Mouse (Mus musculus): Measurements from ENCODE around the gene Siah3. TPM values are rescaled to one million over a fixed set of nuclear protein-coding genes. Genes with fewer than 3 reads are reported as not detected.

Siah3 gene
- polyA plus RNA-seq, 1 experiment from 2014 or later: 1.2 TPM

GRCm38 (mm10) chr14:75512946-75513345, 57.2 kb downstream of the Siah3 start:
- H3K4me3 ChIP-seq: no peak overlapping the region
- no peak overlapping the region for H3K27ac ChIP-seq
- WGBS: 64% methylated on average over 3 of the region's 3 CpGs
- H3K36me3 ChIP-seq: no peaks in the 10 kb centered on the region
- DNase-seq (ENCODE audit: low spot score): no peak
- peaks cover 35% of the 10 kb centered on the region for H3K4me1 ChIP-seq (replicated peaks)
- peaks cover 8% of the 10 kb centered on the region; the same call in 1 of the 2 replicates for H3K27me3 ChIP-seq (ENCODE audit: insufficient read depth, poor library complexity, severe bottlenecking)
- no peaks in the 10 kb centered on the region for H3K9me3 ChIP-seq

DNA sequence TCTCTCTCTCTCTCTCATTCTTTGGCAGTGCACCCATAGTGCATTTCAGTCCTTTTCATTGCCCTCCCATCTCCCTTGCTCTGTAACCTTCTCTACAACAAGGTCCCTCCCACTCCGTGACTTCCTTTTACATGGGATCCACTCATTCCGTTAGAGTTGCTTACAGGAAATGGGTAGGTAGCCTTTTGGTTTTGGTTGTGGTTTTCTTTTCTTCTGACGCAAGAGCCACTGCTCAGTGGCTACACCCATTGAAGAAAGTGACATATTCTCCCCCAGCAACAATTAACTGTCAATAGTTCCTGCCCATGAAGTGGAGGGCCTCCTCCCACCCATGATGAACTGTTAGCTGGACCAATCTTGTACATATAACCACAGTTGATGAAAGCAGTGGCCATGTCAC, 60.4 kb downstream of the Siah3 start:
- H3K4me3 ChIP-seq: no peak overlapping the region
- no peak overlapping the region; the same call in 1 of the 2 replicates for H3K27ac ChIP-seq
- no peaks in the 10 kb centered on the region for H3K36me3 ChIP-seq
- 0 out of 2 replicates have a peak, but pooled peaks cover 2% of the 10 kb centered on the region for H3K27me3 ChIP-seq (ENCODE audit: insufficient read depth, poor library complexity, severe bottlenecking)
- 86% methylated on average over 3 of the region's 3 CpGs for WGBS
- H3K4me1 ChIP-seq (replicated peaks): peaks cover 28% of the 10 kb centered on the region
- H3K9me3 ChIP-seq: no peaks in the 10 kb centered on the region
- no peak for DNase-seq (ENCODE audit: low spot score)

DNA sequence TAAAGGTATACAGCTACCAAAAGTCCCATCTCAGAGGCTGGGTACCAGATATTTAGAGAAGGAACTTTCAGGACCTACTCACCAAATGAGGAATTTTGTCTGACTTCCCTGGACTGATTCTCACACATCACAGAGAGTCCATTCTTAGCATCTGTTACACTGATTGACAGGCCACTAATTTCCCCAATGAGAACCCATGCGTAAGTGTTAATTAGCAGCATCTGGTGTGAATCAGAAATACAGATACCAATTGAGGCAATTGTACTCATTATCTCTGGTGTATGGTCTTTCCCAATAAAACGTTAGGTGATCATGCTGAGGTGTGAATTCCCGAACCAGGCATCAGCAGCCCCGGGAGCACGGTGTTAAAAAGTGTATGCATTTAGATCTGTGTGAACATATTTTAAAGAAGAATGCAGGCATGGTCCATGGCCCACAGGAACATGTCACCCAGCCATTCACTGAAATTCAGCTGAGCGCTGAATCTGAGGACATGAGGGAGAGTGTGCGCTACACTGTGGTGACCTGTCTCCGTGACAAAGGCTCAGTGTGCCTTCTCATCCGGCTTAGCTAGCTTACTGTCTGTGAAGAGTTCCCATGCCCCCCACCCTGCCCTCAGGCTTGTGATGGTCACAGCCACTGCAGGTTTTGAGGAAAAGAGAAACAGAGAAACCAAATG, 61.3 kb downstream of the Siah3 start:
- Histone ChIP-seq H3K4me3 (no peak overlapping the region), H3K36me3 (no peaks in the 10 kb centered on the region), H3K27ac (peak overlapping the region; percentile 42; the same call in 1 of the 2 replicates), H3K27me3 (ENCODE audit: insufficient read depth, poor library complexity, severe bottlenecking) (0 out of 2 replicates have a peak, but pooled peaks cover 2% of the 10 kb centered on the region), H3K9me3 (no peaks in the 10 kb centered on the region), H3K4me1 (replicated peaks) (peaks cover 28% of the 10 kb centered on the region)
- WGBS: 61% methylated on average over 9 of the region's 9 CpGs
- no peak for DNase-seq (ENCODE audit: low spot score)

- Histone ChIP-seq H3K9me3 (no peaks in the 10 kb centered on the region), H3K4me3 (no peak overlapping the region), H3K27me3 (ENCODE audit: insufficient read depth, poor library complexity, severe bottlenecking) (0 out of 2 replicates have a peak, but pooled peaks cover 2% of the 10 kb centered on the region), H3K27ac (no peak overlapping the region), H3K36me3 (no peaks in the 10 kb centered on the region), H3K4me1 (replicated peaks) (peaks cover 22% of the 10 kb centered on the region)
- WGBS: 88% methylated on average over 15 of the region's 15 CpGs
- DNase-seq (ENCODE audit: low spot score): no peak
Measured at GRCm38 (mm10) chr14:75518196-75518887, 62.6 kb downstream of the Siah3 start.

DNA sequence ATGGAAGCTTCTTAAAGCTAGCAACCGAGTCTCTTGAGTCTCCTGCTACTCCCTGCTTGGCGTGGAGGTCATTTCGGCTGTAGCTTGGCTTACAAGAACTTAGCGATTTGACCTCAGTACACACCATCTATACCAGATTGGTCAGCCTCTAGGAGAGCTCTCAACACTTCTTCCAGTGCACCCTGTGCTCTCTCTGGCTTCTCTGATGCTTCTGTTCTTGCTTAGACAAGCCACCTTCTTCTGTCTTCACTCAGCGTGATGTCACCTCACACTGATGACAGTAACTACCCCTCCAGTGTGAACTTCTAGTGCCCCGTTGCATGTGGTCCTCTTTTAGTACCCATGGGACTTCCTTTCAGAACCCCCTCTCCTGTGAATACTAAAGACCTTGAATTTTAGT, 63.1 kb downstream of the Siah3 start:
- Histone ChIP-seq H3K27me3 (ENCODE audit: insufficient read depth, poor library complexity, severe bottlenecking) (no peaks in the 10 kb centered on the region), H3K4me3 (no peak overlapping the region), H3K36me3 (no peaks in the 10 kb centered on the region), H3K27ac (no peak overlapping the region), H3K4me1 (replicated peaks) (peaks cover 22% of the 10 kb centered on the region), H3K9me3 (no peaks in the 10 kb centered on the region)
- no peak for DNase-seq (ENCODE audit: low spot score)
- 90% methylated on average over 6 of the region's 6 CpGs for WGBS

GRCm38 (mm10) chr14:75519668-75520067, 63.9 kb downstream of the Siah3 start:
- DNase-seq (ENCODE audit: low spot score): no peak
- H3K4me3 ChIP-seq: no peak overlapping the region
- H3K36me3 ChIP-seq: no peaks in the 10 kb centered on the region
- no peak overlapping the region for H3K27ac ChIP-seq
- no peaks in the 10 kb centered on the region for H3K27me3 ChIP-seq (ENCODE audit: insufficient read depth, poor library complexity, severe bottlenecking)
- H3K4me1 ChIP-seq (replicated peaks): peaks cover 22% of the 10 kb centered on the region
- WGBS: 91% methylated on average over 8 of the region's 8 CpGs
- H3K9me3 ChIP-seq: no peaks in the 10 kb centered on the region

DNA sequence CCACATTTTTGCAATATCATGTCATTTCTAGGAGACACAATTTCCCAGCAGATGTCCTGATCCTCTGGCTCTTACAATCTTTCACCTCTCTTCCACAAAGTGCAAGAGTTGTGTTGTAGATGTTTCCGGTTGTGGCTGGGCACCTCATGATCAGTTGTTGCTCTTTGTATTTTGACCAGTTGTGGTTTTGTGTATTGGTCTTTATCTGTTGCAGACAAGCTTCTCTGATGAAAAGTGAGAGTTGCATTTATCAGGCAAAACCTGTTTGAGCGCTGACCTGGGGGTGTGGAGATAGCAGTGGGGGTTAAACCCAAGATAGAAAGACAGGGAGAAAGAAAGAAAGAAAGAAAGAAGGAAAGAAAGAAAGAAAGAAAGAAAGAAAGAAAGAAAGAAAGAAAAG, 68.9 kb downstream of the Siah3 start:
- H3K36me3 ChIP-seq: no peaks in the 10 kb centered on the region
- H3K4me1 ChIP-seq (replicated peaks): peaks cover 7% of the 10 kb centered on the region; the same call in 1 of the 2 replicates
- WGBS: 94% methylated on average over 2 of the region's 2 CpGs
- no peak overlapping the region for H3K4me3 ChIP-seq
- no peak for DNase-seq (ENCODE audit: low spot score)
- H3K27me3 ChIP-seq (ENCODE audit: insufficient read depth, poor library complexity, severe bottlenecking): 0 out of 2 replicates have a peak, but pooled peaks cover 4% of the 10 kb centered on the region
- H3K27ac ChIP-seq: no peak overlapping the region
- H3K9me3 ChIP-seq: no peaks in the 10 kb centered on the region

DNA sequence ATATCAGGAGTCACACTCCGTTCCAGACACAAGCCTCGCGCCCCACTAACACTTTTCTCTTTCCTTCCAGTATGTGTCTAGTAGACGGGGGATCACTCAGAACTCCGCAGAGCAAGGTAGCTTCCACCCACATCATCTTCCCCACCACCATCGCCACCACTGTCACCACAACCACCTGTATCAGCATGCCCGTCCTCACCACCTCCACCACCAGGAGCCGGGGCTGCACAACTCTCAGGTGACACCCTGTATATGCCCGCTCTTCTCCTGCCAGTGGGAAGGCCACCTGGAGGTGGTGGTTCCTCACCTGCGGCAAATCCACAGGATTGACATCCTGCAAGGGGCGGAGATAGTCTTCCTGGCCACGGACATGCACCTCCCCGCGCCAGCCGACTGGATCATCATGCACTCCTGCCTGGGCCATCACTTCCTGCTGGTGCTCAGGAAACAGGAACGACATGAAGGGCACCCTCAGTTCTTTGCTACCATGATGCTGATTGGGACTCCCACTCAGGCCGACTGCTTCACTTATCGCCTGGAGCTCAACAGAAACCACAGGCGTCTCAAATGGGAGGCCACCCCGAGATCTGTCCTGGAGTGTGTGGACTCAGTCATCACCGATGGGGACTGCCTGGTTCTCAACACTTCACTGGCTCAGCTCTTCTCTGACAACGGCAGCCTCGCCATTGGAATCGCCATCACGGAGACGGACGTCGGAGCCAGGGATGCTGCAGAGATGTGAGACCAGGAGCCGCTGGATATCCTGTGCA, 69.8 kb downstream of the Siah3 start:
- Histone ChIP-seq H3K27ac (no peak overlapping the region), H3K36me3 (no peaks in the 10 kb centered on the region), H3K27me3 (ENCODE audit: insufficient read depth, poor library complexity, severe bottlenecking) (0 out of 2 replicates have a peak, but pooled peaks cover 4% of the 10 kb centered on the region), H3K4me1 (replicated peaks) (peaks cover 13% of the 10 kb centered on the region), H3K9me3 (no peaks in the 10 kb centered on the region), H3K4me3 (no peak overlapping the region)
- WGBS: 88% methylated on average over 29 of the region's 29 CpGs
- no peak for DNase-seq (ENCODE audit: low spot score)

DNA sequence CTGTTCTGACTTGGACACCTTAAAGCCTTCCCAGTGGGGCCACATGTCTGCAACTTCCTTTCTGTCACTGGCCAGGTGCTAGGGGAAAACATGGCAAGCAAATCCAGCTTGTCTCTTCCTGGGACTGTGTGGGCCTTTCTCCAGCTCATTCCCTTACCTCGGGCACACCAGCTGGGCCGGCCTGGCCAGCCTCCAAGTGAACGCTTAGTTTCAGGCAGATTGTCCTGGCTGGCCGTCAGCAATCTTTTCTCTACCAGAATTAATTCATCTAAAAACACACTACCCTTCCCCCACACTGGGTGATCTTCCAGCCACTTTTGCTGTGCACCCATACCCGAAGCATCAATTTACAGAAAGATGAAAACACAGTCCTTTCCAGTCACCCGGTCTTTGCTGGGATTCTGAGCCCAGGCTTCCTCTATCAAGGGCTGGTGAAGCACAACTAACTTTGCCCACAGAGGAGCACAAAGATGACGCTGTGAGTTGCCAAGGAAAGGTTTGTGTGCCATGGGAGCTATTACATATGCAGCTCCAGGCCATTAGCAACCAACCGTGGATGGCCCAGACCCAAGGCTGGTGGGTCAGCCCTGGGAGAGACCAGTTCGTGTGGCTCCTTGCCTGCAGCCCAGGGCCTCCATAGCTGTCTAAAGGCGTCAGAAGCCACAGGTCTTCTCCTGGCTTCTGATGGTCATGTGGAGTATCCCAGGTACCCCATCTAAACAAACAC, 71.8 kb downstream of the Siah3 start:
- H3K4me3 ChIP-seq: no peak overlapping the region
- peaks cover 33% of the 10 kb centered on the region for H3K4me1 ChIP-seq (replicated peaks)
- peak overlapping the region; percentile 20; the same call in 1 of the 2 replicates for H3K27ac ChIP-seq
- no peak for DNase-seq (ENCODE audit: low spot score)
- 83% methylated on average over 10 of the region's 10 CpGs for WGBS
- 0 out of 2 replicates have a peak, but pooled peaks cover 4% of the 10 kb centered on the region for H3K27me3 ChIP-seq (ENCODE audit: insufficient read depth, poor library complexity, severe bottlenecking)
- no peaks in the 10 kb centered on the region for H3K36me3 ChIP-seq
- H3K9me3 ChIP-seq: no peaks in the 10 kb centered on the region

- H3K36me3 ChIP-seq: no peaks in the 10 kb centered on the region
- H3K4me1 ChIP-seq (replicated peaks): peaks cover 36% of the 10 kb centered on the region
- H3K27me3 ChIP-seq (ENCODE audit: insufficient read depth, poor library complexity, severe bottlenecking): 0 out of 2 replicates have a peak, but pooled peaks cover 4% of the 10 kb centered on the region
- no peak for DNase-seq (ENCODE audit: low spot score)
- H3K9me3 ChIP-seq: no peaks in the 10 kb centered on the region
- no peak overlapping the region for H3K4me3 ChIP-seq
- 73% methylated on average over 7 of the region's 7 CpGs for WGBS
- peak overlapping the region; percentile 67 for H3K27ac ChIP-seq
Measured at GRCm38 (mm10) chr14:75530815-75531353, 75.1 kb downstream of the Siah3 start.

- 65% methylated on average over 2 of the region's 2 CpGs for WGBS
- H3K4me1 ChIP-seq (replicated peaks): peaks cover 58% of the 10 kb centered on the region
- peak overlapping the region; percentile 84 for H3K27ac ChIP-seq
- no peaks in the 10 kb centered on the region; the same call in 1 of the 2 replicates for H3K27me3 ChIP-seq (ENCODE audit: insufficient read depth, poor library complexity, severe bottlenecking)
- no peaks in the 10 kb centered on the region for H3K9me3 ChIP-seq
- DNase-seq (ENCODE audit: low spot score): no peak
- H3K4me3 ChIP-seq: no peak overlapping the region
- H3K36me3 ChIP-seq: no peaks in the 10 kb centered on the region
Measured at GRCm38 (mm10) chr14:75539205-75539604, 83.4 kb downstream of the Siah3 start.

Data from hindbrain, embryonic 10.5 days (tissue).